Mouse (Mus musculus): Measurements from ENCODE around the gene Nckipsd. TPM values are rescaled to one million over a fixed set of nuclear protein-coding genes. Genes with fewer than 3 reads are reported as not detected.

The Nckipsd gene
- total and polyA plus RNA-seq, 2 experiments from 2014 or later: 8.8 to 13.7 TPM

DNA sequence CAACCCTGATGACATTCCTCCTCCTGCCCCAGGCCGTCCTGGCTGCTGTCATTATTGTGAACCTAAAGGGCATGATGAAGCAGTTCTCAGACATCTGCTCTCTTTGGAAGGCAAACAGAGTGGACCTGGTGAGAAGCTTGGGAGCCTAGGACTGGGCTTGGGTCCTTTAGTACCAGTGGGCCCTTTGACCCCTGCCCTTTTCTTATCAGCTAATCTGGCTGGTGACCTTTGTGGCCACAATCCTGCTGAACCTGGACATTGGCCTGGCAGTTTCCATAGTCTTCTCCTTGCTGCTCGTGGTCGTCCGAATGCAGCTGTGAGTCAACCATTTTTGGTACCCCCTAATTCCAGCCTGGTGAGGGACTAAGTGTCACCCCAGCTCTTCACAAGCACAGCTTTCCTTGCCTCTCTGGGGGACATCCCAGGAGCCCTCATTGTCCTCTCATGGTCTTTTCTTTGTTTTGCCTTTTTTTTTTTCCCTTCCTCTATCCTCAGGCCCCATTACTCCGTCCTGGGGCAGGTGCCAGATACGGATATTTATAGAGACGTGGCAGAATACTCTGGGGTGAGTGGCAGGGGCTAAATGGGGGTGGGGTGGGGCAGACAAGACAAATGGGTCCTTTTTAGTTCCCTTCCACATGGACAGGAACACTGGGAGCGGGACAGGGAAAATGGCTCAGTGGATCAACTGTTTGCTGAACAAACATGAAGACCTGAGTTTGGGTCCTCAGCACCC is 50.8 kb downstream of the Nckipsd start:
- Histone ChIP-seq H3K27me3 (ENCODE audit: control insufficient read depth, insufficient read depth, low read length) (no peaks in the 10 kb centered on the region), H3K4me1 (ENCODE audit: control insufficient read depth, insufficient read depth) (peaks cover 24% of the 10 kb centered on the region; the same call in 1 of the 2 replicates), H3K27ac (ENCODE audit: low read depth) (peak overlapping the region; percentile 25; the same call in 1 of the 2 replicates), H3K4me2 (ENCODE audit: low read depth, low read length) (no peak overlapping the region), H3K36me3 (replicated peaks; ENCODE audit: control insufficient read depth, insufficient read depth, low read length) (peaks cover 24% of the 10 kb centered on the region; the same call in 1 of the 2 replicates), H3K4me3 (ENCODE audit: low read depth, low read length) (no peak overlapping the region), H3K9me3 (replicated peaks; ENCODE audit: control insufficient read depth, low read length) (no peaks in the 10 kb centered on the region), H3K9ac (replicated peaks; ENCODE audit: low read depth, low read length) (no peak overlapping the region)
- ATAC-seq (ENCODE audit: insufficient read depth, low read depth) (no peak), DNase-seq (ENCODE audit: low spot score) (no peak)
- WGBS: 49% methylated on average over 8 of the region's 8 CpGs
- TF ChIP-seq EP300 (IDR thresholded peaks at IDR 0.05; ENCODE audit: low read depth) (no peak), CTCF (IDR thresholded peaks at IDR 0.05; ENCODE audit: low read depth) (no peak)

Small RNA genes lying within 50 kb of the gene (microRNA-seq; reads per million reads assigned to microRNA genes)
- not detected for gene Gm23156

Other genes with a start within 250 kb of the Nckipsd start
- 69.2 and 87.5 TPM in 2 replicates for gene Impdh2, start 248.1 kb upstream of the Nckipsd start, total RNA-seq (2014; rRNA removed; ENCODE audit: low replicate concordance)
- gene Impdh2, start 248.1 kb upstream of the Nckipsd start, polyA plus RNA-seq (2015; fragmentation: Nextera tagmentation; extraction: Ambion mirVana): 52.6 and 54.7 TPM in 2 replicates
- 41.3 and 84.4 TPM in 2 replicates for gene Ndufaf3, start 240.9 kb upstream of the Nckipsd start, total RNA-seq (2014; rRNA removed; ENCODE audit: low replicate concordance)
- 82.6 and 86.1 TPM in 2 replicates for gene Ndufaf3, start 240.9 kb upstream of the Nckipsd start, polyA plus RNA-seq (2015; fragmentation: Nextera tagmentation; extraction: Ambion mirVana)
- gene Dalrd3, start 238.5 kb upstream of the Nckipsd start, total RNA-seq (2014; rRNA removed; ENCODE audit: low replicate concordance): 54.0 and 71.1 TPM in 2 replicates
- 38.3 and 39.6 TPM in 2 replicates for gene Dalrd3, start 238.5 kb upstream of the Nckipsd start, polyA plus RNA-seq (2015; fragmentation: Nextera tagmentation; extraction: Ambion mirVana)
- gene Wdr6, start 229.6 kb upstream of the Nckipsd start, total RNA-seq (2014; rRNA removed; ENCODE audit: low replicate concordance): 44.9 and 53.2 TPM in 2 replicates
- 21.1 and 25.1 TPM in 2 replicates for gene Wdr6, start 229.6 kb upstream of the Nckipsd start, polyA plus RNA-seq (2015; fragmentation: Nextera tagmentation; extraction: Ambion mirVana)
- gene P4htm, start 210.7 kb upstream of the Nckipsd start, total RNA-seq (2014; rRNA removed; ENCODE audit: low replicate concordance): 18.7 and 37.8 TPM in 2 replicates
- 16.6 and 17.7 TPM in 2 replicates for gene P4htm, start 210.7 kb upstream of the Nckipsd start, polyA plus RNA-seq (2015; fragmentation: Nextera tagmentation; extraction: Ambion mirVana)
- 59.5 and 76.4 TPM in 2 replicates for gene Arih2, start 159.0 kb upstream of the Nckipsd start, total RNA-seq (2014; rRNA removed; ENCODE audit: low replicate concordance)
- gene Arih2, start 159.0 kb upstream of the Nckipsd start, polyA plus RNA-seq (2015; fragmentation: Nextera tagmentation; extraction: Ambion mirVana): 33.8 and 38.2 TPM in 2 replicates
- 95.7 and 137 TPM in 2 replicates for gene Slc25a20, start 146.3 kb upstream of the Nckipsd start, total RNA-seq (2014; rRNA removed; ENCODE audit: low replicate concordance)
- 240 and 248 TPM in 2 replicates for gene Slc25a20, start 146.3 kb upstream of the Nckipsd start, polyA plus RNA-seq (2015; fragmentation: Nextera tagmentation; extraction: Ambion mirVana)
- 48.2 and 52.8 TPM in 2 replicates for gene Prkar2a, start 119.1 kb upstream of the Nckipsd start, total RNA-seq (2014; rRNA removed; ENCODE audit: low replicate concordance)
- gene Prkar2a, start 119.1 kb upstream of the Nckipsd start, polyA plus RNA-seq (2015; fragmentation: Nextera tagmentation; extraction: Ambion mirVana): 17.8 and 20.7 TPM in 2 replicates
- 28.9 and 33.1 TPM in 2 replicates for gene Ip6k2, start 24.6 kb upstream of the Nckipsd start, total RNA-seq (2014; rRNA removed; ENCODE audit: low replicate concordance)
- gene Ip6k2, start 24.6 kb upstream of the Nckipsd start, polyA plus RNA-seq (2015; fragmentation: Nextera tagmentation; extraction: Ambion mirVana): 20.5 and 22.1 TPM in 2 replicates
- 0.08 TPM in 1 of 2 replicates, not detected in the other for gene Celsr3, start 18.0 kb downstream of the Nckipsd start, total RNA-seq (2014; rRNA removed; ENCODE audit: low replicate concordance)
- gene Celsr3, start 18.0 kb downstream of the Nckipsd start, polyA plus RNA-seq (2015; fragmentation: Nextera tagmentation; extraction: Ambion mirVana): 0.14 TPM in 2 replicates
- gene Slc26a6, start 44.9 kb downstream of the Nckipsd start, total RNA-seq (2014; rRNA removed; ENCODE audit: low replicate concordance): 3.6 and 5.7 TPM in 2 replicates
- gene Slc26a6, start 44.9 kb downstream of the Nckipsd start, polyA plus RNA-seq (2015; fragmentation: Nextera tagmentation; extraction: Ambion mirVana): 8.8 and 9.3 TPM in 2 replicates
- not detected in 2 replicates for gene Tmem89, start 106.3 kb downstream of the Nckipsd start, total RNA-seq (2014; rRNA removed; ENCODE audit: low replicate concordance)
- gene Tmem89, start 106.3 kb downstream of the Nckipsd start, polyA plus RNA-seq (2015; fragmentation: Nextera tagmentation; extraction: Ambion mirVana): not detected in 2 replicates
- gene Uqcrc1, start 128.3 kb downstream of the Nckipsd start, total RNA-seq (2014; rRNA removed; ENCODE audit: low replicate concordance): 1,707 and 1,762 TPM in 2 replicates
- gene Uqcrc1, start 128.3 kb downstream of the Nckipsd start, polyA plus RNA-seq (2015; fragmentation: Nextera tagmentation; extraction: Ambion mirVana): 1,738 and 1,782 TPM in 2 replicates
- 0.58 and 1.3 TPM in 2 replicates for gene Col7a1, start 145.2 kb downstream of the Nckipsd start, total RNA-seq (2014; rRNA removed; ENCODE audit: low replicate concordance)
- gene Col7a1, start 145.2 kb downstream of the Nckipsd start, polyA plus RNA-seq (2015; fragmentation: Nextera tagmentation; extraction: Ambion mirVana): 0.47 and 0.57 TPM in 2 replicates
- gene Ucn2, start 177.6 kb downstream of the Nckipsd start, total RNA-seq (2014; rRNA removed; ENCODE audit: low replicate concordance): not detected in 2 replicates
- gene Ucn2, start 177.6 kb downstream of the Nckipsd start, polyA plus RNA-seq (2015; fragmentation: Nextera tagmentation; extraction: Ambion mirVana): not detected in 2 replicates
- gene Pfkfb4, start 183.4 kb downstream of the Nckipsd start, total RNA-seq (2014; rRNA removed; ENCODE audit: low replicate concordance): 4.0 and 7.6 TPM in 2 replicates
- 2.3 and 3.1 TPM in 2 replicates for gene Pfkfb4, start 183.4 kb downstream of the Nckipsd start, polyA plus RNA-seq (2015; fragmentation: Nextera tagmentation; extraction: Ambion mirVana)
- gene Shisa5, start 230.2 kb downstream of the Nckipsd start, total RNA-seq (2014; rRNA removed; ENCODE audit: low replicate concordance): 76.9 and 102 TPM in 2 replicates
- 49.0 and 51.8 TPM in 2 replicates for gene Shisa5, start 230.2 kb downstream of the Nckipsd start, polyA plus RNA-seq (2015; fragmentation: Nextera tagmentation; extraction: Ambion mirVana)

Data from heart, postnatal 0 days (tissue).